Mouse (Mus musculus) retina, adult 2 months (tissue): Measurements from ENCODE around the gene Dnaic2.
A peak's percentile ranks its signal among the peaks of the same experiment; 100 is the strongest.

Experiments used
- DNase-seq: peaks from one replicate; pipeline ENCODE4 v3.0.0-alpha.2; 2012; ENCODE audit warnings: low read depth, low spot score

The Dnaic2 gene

GRCm38 (mm10) chr11:114702311-114702995, 24.8 kb upstream of the Dnaic2 start:
- DNase-seq: no peak

- DNase-seq: no peak
Measured at GRCm38 (mm10) chr11:114702996-114703361, 24.2 kb upstream of the Dnaic2 start.

- no peak for DNase-seq
Measured at GRCm38 (mm10) chr11:114704071-114704913, 22.9 kb upstream of the Dnaic2 start.

- DNase-seq: no peak
Measured at GRCm38 (mm10) chr11:114706358-114706757, 20.9 kb upstream of the Dnaic2 start.

GRCm38 (mm10) chr11:114711393-114711792, 15.8 kb upstream of the Dnaic2 start:
- no peak for DNase-seq

GRCm38 (mm10) chr11:114711861-114712260, 15.3 kb upstream of the Dnaic2 start:
- DNase-seq: no peak

GRCm38 (mm10) chr11:114714526-114714925, 12.7 kb upstream of the Dnaic2 start:
- no peak for DNase-seq

- no peak for DNase-seq
Measured at GRCm38 (mm10) chr11:114715531-114715930, 11.7 kb upstream of the Dnaic2 start.

- DNase-seq: no peak
Measured at GRCm38 (mm10) chr11:114720535-114720934, 6.7 kb upstream of the Dnaic2 start.

- DNase-seq: no peak
Measured at GRCm38 (mm10) chr11:114722438-114722837, 4.8 kb upstream of the Dnaic2 start.

GRCm38 (mm10) chr11:114723030-114723429, 4.2 kb upstream of the Dnaic2 start:
- no peak for DNase-seq

- no peak for DNase-seq
Measured at GRCm38 (mm10) chr11:114724787-114725590, 2.2 kb upstream of the Dnaic2 start.

GRCm38 (mm10) chr11:114727826-114728186, 598 bp downstream of the Dnaic2 start:
- DNase-seq: no peak

- no peak for DNase-seq
Measured at GRCm38 (mm10) chr11:114728333-114728732, 1.1 kb downstream of the Dnaic2 start.

- DNase-seq: no peak
Measured at GRCm38 (mm10) chr11:114729832-114730363, 2.7 kb downstream of the Dnaic2 start.

- no peak for DNase-seq
Measured at GRCm38 (mm10) chr11:114731711-114732110, 4.5 kb downstream of the Dnaic2 start.

GRCm38 (mm10) chr11:114732890-114733289, 5.7 kb downstream of the Dnaic2 start:
- DNase-seq: no peak

GRCm38 (mm10) chr11:114736111-114736510, 8.9 kb downstream of the Dnaic2 start:
- DNase-seq: no peak

- peak; percentile 45 for DNase-seq
Measured at GRCm38 (mm10) chr11:114736913-114737624, 9.9 kb downstream of the Dnaic2 start.

GRCm38 (mm10) chr11:114740598-114740997, 13.4 kb downstream of the Dnaic2 start:
- DNase-seq: no peak

- DNase-seq: no peak
Measured at GRCm38 (mm10) chr11:114741451-114741850, 14.2 kb downstream of the Dnaic2 start.
